Mouse (Mus musculus): ENCODE measurements around the gene Cenpq. TPM values are rescaled to one million over a fixed set of nuclear protein-coding genes. Genes with fewer than 3 reads are reported as not detected.
A peak's percentile ranks its signal among the peaks of the same experiment; 100 is the strongest.

Cenpq gene
- total and polyA plus RNA-seq, 3 experiments, result 15.9 to 52.8 (median 33.8) TPM

DNA sequence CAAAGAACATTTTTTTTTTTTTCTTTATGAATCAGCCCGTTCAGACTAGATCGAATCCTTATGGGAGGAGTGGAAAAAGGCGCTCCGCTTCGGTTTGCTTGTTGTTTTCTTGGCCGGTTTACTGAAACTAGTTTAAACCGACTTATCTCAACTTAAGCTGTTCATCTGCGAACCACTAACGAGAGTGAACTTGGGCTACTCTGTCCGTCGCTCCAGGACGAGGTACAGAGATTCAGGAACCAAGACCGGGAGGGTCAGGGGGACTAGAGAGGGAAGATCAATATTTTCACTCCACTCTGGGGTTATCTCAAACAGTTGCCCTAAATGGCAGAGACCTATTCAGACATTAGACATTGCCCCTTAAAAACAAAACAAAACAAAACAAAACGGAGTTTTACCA is 862 bp downstream of the Cenpq start:
- TF ChIP-seq MAZ (IDR thresholded peaks at IDR 0.05; ENCODE audit: low read depth, low read length) (no peak), TBP (conservative IDR thresholded peaks at IDR 0.05; ENCODE audit: low read depth, low read length) (no peak), HCFC1 (IDR thresholded peaks at IDR 0.05; ENCODE audit: low read depth, low read length) (no peak), ZC3H11A (IDR thresholded peaks at IDR 0.05; ENCODE audit: low read depth, low read length) (no peak), MYC (IDR thresholded peaks at IDR 0.05; ENCODE audit: low read depth, low read length) (no peak), POLR2A (IDR thresholded peaks at IDR 0.05; ENCODE audit: low read depth, low read length) (no peak), CHD1 (IDR thresholded peaks at IDR 0.05; ENCODE audit: low read depth, low read length) (no peak), POLR2AphosphoS2 (IDR thresholded peaks at IDR 0.05; ENCODE audit: low read depth, low read length) (no peak), UBTF (IDR thresholded peaks at IDR 0.05; ENCODE audit: low read depth, low read length) (no peak), MAFK (IDR thresholded peaks at IDR 0.05; ENCODE audit: insufficient replicate concordance, low read length) (no peak), NELFE (IDR thresholded peaks at IDR 0.05; ENCODE audit: low read depth, low read length) (no peak)
- Histone ChIP-seq H3K79me2 (replicated peaks; ENCODE audit: control insufficient read depth, extremely low read depth, insufficient read depth, poor library complexity, severe bottlenecking) (peaks cover 7% of the 10 kb centered on the region), H3K4me2 (ENCODE audit: insufficient read depth, low read depth, poor library complexity, severe bottlenecking) (peak overlapping the region; percentile 73), H3K27ac (ENCODE audit: insufficient read depth, low read depth) (no peak overlapping the region), H3K4me3 (replicated peaks in 1 of 3; ENCODE audit: low read depth in 2 of 3, low read length in 2 of 3, poor library complexity in 1 of 3) (peak overlapping the region; percentile 78 to 91 (median 90)), H3K27me3 (replicated peaks) (no peaks in the 10 kb centered on the region), H3K9ac (ENCODE audit: insufficient read depth, low read depth) (peak overlapping the region; percentile 67), H3K9me3 (replicated peaks; ENCODE audit: low read length) (no peaks in the 10 kb centered on the region), H3K4me1 (ENCODE audit: control insufficient read depth in 1 of 2, insufficient read depth in 2 of 2) (peaks cover 0 to 10% of the 10 kb centered on the region in 2 experiments; a peak in 1 of 4 replicates), H3K36me3 (replicated peaks in 1 of 2; ENCODE audit: control insufficient read depth in 1 of 2, insufficient read depth in 1 of 2, low read length in 1 of 2) (peaks cover 10 to 35% of the 10 kb centered on the region in 2 experiments)
- in situ Hi-C loops (cut with MboI; ENCODE audit: low pct_ligation_motif_present, low pct_unique_long_range_greater_than_20kb, low sequenced_read_pairs) (no loop called here), dilution Hi-C loops (cut with MboI; ENCODE audit: extremely low pct_ligation_motif_present, extremely low pct_unique_long_range_greater_than_20kb, low sequenced_read_pairs) (no loop called here)
- DNase-seq (ENCODE audit: extremely low read depth), result peak; percentile 17

GRCm38 (mm10) chr17:40915499-40915898 is 19.3 kb downstream of the Cenpq start:
- dilution Hi-C loops (cut with MboI; ENCODE audit: extremely low pct_ligation_motif_present, extremely low pct_unique_long_range_greater_than_20kb, low sequenced_read_pairs) (no loop called here), in situ Hi-C loops (cut with MboI; ENCODE audit: low pct_ligation_motif_present, low pct_unique_long_range_greater_than_20kb, low sequenced_read_pairs) (no loop called here)
- Histone ChIP-seq H3K4me3 (replicated peaks in 1 of 3; ENCODE audit: low read depth in 2 of 3, low read length in 2 of 3, poor library complexity in 1 of 3) (no peak overlapping the region), H3K9ac (ENCODE audit: insufficient read depth, low read depth) (no peak overlapping the region), H3K27me3 (replicated peaks) (no peaks in the 10 kb centered on the region), H3K4me1 (ENCODE audit: control insufficient read depth in 1 of 2, insufficient read depth in 2 of 2) (no peaks in the 10 kb centered on the region), H3K4me2 (ENCODE audit: insufficient read depth, low read depth, poor library complexity, severe bottlenecking) (no peak overlapping the region), H3K79me2 (replicated peaks; ENCODE audit: control insufficient read depth, extremely low read depth, insufficient read depth, poor library complexity, severe bottlenecking) (no peaks in the 10 kb centered on the region), H3K9me3 (replicated peaks; ENCODE audit: low read length) (no peaks in the 10 kb centered on the region), H3K36me3 (replicated peaks in 1 of 2; ENCODE audit: control insufficient read depth in 1 of 2, insufficient read depth in 1 of 2, low read length in 1 of 2) (no peaks in the 10 kb centered on the region), H3K27ac (ENCODE audit: insufficient read depth, low read depth) (no peak overlapping the region)
- TF ChIP-seq MEF2A (IDR thresholded peaks at IDR 0.05; ENCODE audit: borderline replicate concordance, low read depth, low read length), result no peak
- TF ChIP-seq TBP (conservative IDR thresholded peaks at IDR 0.05; ENCODE audit: low read depth, low read length), result no peak
- no peak for TF ChIP-seq GABPA (IDR thresholded peaks at IDR 0.05; ENCODE audit: insufficient replicate concordance, low read depth, low read length)
- no peak for TF ChIP-seq UBTF (IDR thresholded peaks at IDR 0.05; ENCODE audit: low read depth, low read length)
- TF ChIP-seq POLR2A (IDR thresholded peaks at IDR 0.05; ENCODE audit: low read depth, low read length), result no peak
- no peak for TF ChIP-seq CHD2 (IDR thresholded peaks at IDR 0.05; ENCODE audit: low read length)
- no peak for TF ChIP-seq CHD1 (IDR thresholded peaks at IDR 0.05; ENCODE audit: low read depth, low read length)
- TF ChIP-seq NRF1 (IDR thresholded peaks at IDR 0.05; ENCODE audit: low read depth, low read length), result no peak
- no peak for TF ChIP-seq USF1 (IDR thresholded peaks at IDR 0.05; ENCODE audit: low read depth, low read length)
- TF ChIP-seq POLR2AphosphoS2 (IDR thresholded peaks at IDR 0.05; ENCODE audit: low read depth, low read length), result no peak
- no peak for TF ChIP-seq ZMIZ1 (IDR thresholded peaks at IDR 0.05; ENCODE audit: low read depth, low read length)
- TF ChIP-seq ETS1 (conservative IDR thresholded peaks at IDR 0.05; ENCODE audit: low read depth, low read length), result no peak
- TF ChIP-seq MAZ (IDR thresholded peaks at IDR 0.05; ENCODE audit: low read depth, low read length), result no peak
- DNase-seq (ENCODE audit: extremely low read depth), result no peak

Data from CH12.LX (cell line).